Mouse (Mus musculus) lung, embryonic 15.5 days (tissue): Measurements from ENCODE around the gene Prdm10. TPM values are rescaled to one million over a fixed set of nuclear protein-coding genes. Genes with fewer than 3 reads are reported as not detected.

Experiments
- ATAC-seq: fragments of 200-750 bp; cut with Nextera tagmentation; 2 replicates; pipeline ENCODE4 v1.8.0; 2017; ENCODE audit warnings: moderate number of reproducible peaks, borderline replicate concordance; ENCODE audit not compliant: low FRiP score, low TSS enrichment; ENCODE audit errors: extremely low read depth
- H3K27ac ChIP-seq: fragments of 300-500 bp; sonication (generic); 2 replicates; pipeline ENCODE4 v1.5.1; 2015; ENCODE audit warnings: moderate library complexity, mild to moderate bottlenecking, inconsistent platforms
- H3K27me3 ChIP-seq: fragments of 300-500 bp; sonication (generic); 2 replicates; pipeline ENCODE4 v1.6.1; 2015; ENCODE audit warnings: inconsistent platforms
- H3K36me3 ChIP-seq: fragments of 300-500 bp; sonication (generic); 2 replicates; pipeline ENCODE4 v1.6.1; 2015; ENCODE audit warnings: inconsistent platforms
- H3K4me1 ChIP-seq: fragments of 300-500 bp; sonication (generic); 2 replicates; pipeline ENCODE4 v1.6.1; 2015; ENCODE audit warnings: inconsistent platforms
- H3K4me2 ChIP-seq: fragments of 300-500 bp; sonication (generic); 2 replicates; pipeline ENCODE4 v1.6.1; 2015; ENCODE audit warnings: inconsistent platforms, mild to moderate bottlenecking, moderate library complexity
- H3K4me3 ChIP-seq: fragments of 300-500 bp; sonication (generic); 2 replicates; pipeline ENCODE4 v1.5.1; 2015; ENCODE audit warnings: mild to moderate bottlenecking, inconsistent platforms
- H3K9ac ChIP-seq: fragments of 300-500 bp; sonication (generic); 2 replicates; pipeline ENCODE4 v1.6.1; 2015; ENCODE audit warnings: inconsistent platforms
- H3K9me3 ChIP-seq: fragments of 300-500 bp; sonication (generic); 2 replicates; pipeline ENCODE4 v1.6.1; 2016; ENCODE audit warnings: inconsistent platforms
- WGBS: fragments of 180-500 bp; shearing (Covaris S2); methylation state at CpG from one replicate; pipeline ENCODE4 v1.1.7; 2015; 5-methylcytosine and 5-hydroxymethylcytosine counted together
- polyA plus RNA-seq: library from polyadenylated mRNA; unstranded; fragments of >200 nt; fragmentation: Nextera tagmentation; extraction: Ambion mirVana; gene quantifications from 2 replicates; pipeline ENCODE4 v1.2.1, GENCODE M21; 2015

The Prdm10 gene
- polyA plus RNA-seq: 3.9 and 4.6 TPM in 2 replicates

GRCm38 (mm10) chr9:31280366-31281010 is at the start of gene Prdm10:
TSS of gene Prdm10 (plus strand) at chr9:31280538.
- under 1% methylated on average over 45 of the region's 45 CpGs for WGBS
- no peaks in the 10 kb centered on the region for H3K36me3 ChIP-seq
- H3K9me3 ChIP-seq: no peaks in the 10 kb centered on the region
- H3K9ac ChIP-seq: peak within 1 kb of the TSS; percentile 99
- peak within 1 kb of the TSS; percentile 71 for H3K4me2 ChIP-seq
- H3K27ac ChIP-seq: peak within 1 kb of the TSS; percentile 99
- peak; percentile 93 for ATAC-seq
- peaks cover 27% of the 10 kb centered on the region for H3K4me1 ChIP-seq
- H3K27me3 ChIP-seq: no peaks in the 10 kb centered on the region
- peak within 1 kb of the TSS; percentile 78 for H3K4me3 ChIP-seq

GRCm38 (mm10) chr9:31235030-31235429 is 45.3 kb upstream of the Prdm10 start:
- H3K36me3 ChIP-seq: no peaks in the 10 kb centered on the region
- H3K9ac ChIP-seq: no peak overlapping the region
- 7% methylated on average over 4 of the region's 4 CpGs for WGBS
- H3K4me2 ChIP-seq: no peak overlapping the region
- H3K9me3 ChIP-seq: no peaks in the 10 kb centered on the region
- H3K27ac ChIP-seq: peak overlapping the region; percentile 45; the same call in 1 of the 2 replicates
- H3K27me3 ChIP-seq: no peaks in the 10 kb centered on the region
- 0 out of 2 replicates have a peak, but pooled peaks have one; percentile 53 for ATAC-seq
- peaks cover 28% of the 10 kb centered on the region for H3K4me1 ChIP-seq
- H3K4me3 ChIP-seq: no peak overlapping the region

- WGBS: 65% methylated on average over 9 of the region's 9 CpGs
- Histone ChIP-seq H3K9me3 (no peaks in the 10 kb centered on the region), H3K27me3 (no peaks in the 10 kb centered on the region), H3K36me3 (no peaks in the 10 kb centered on the region), H3K4me1 (peaks cover 28% of the 10 kb centered on the region), H3K4me3 (no peak overlapping the region), H3K27ac (peak overlapping the region; percentile 45; the same call in 1 of the 2 replicates), H3K4me2 (no peak overlapping the region), H3K9ac (no peak overlapping the region)
- ATAC-seq: no peak; the same call in 1 of the 2 replicates
Observed at GRCm38 (mm10) chr9:31235489-31235888, 44.8 kb upstream of the Prdm10 start.

GRCm38 (mm10) chr9:31236079-31236478 is 44.3 kb upstream of the Prdm10 start:
- no peaks in the 10 kb centered on the region for H3K9me3 ChIP-seq
- H3K27ac ChIP-seq: 0 out of 2 replicates have a peak overlapping the region, but pooled peaks have one; percentile 45
- H3K4me3 ChIP-seq: no peak overlapping the region
- H3K9ac ChIP-seq: no peak overlapping the region
- no peak for ATAC-seq
- no peaks in the 10 kb centered on the region for H3K27me3 ChIP-seq
- H3K4me2 ChIP-seq: no peak overlapping the region
- H3K4me1 ChIP-seq: peaks cover 31% of the 10 kb centered on the region
- no peaks in the 10 kb centered on the region for H3K36me3 ChIP-seq
- 58% methylated on average over 5 of the region's 5 CpGs for WGBS

GRCm38 (mm10) chr9:31238526-31238925 is 41.8 kb upstream of the Prdm10 start:
- 81% methylated on average over 2 of the region's 2 CpGs for WGBS
- Histone ChIP-seq H3K27ac (no peak overlapping the region), H3K36me3 (no peaks in the 10 kb centered on the region), H3K27me3 (no peaks in the 10 kb centered on the region), H3K9me3 (no peaks in the 10 kb centered on the region), H3K4me1 (peaks cover 24% of the 10 kb centered on the region), H3K4me3 (no peak overlapping the region), H3K9ac (no peak overlapping the region), H3K4me2 (no peak overlapping the region)
- no peak for ATAC-seq

- Histone ChIP-seq H3K9me3 (no peaks in the 10 kb centered on the region), H3K36me3 (no peaks in the 10 kb centered on the region), H3K27me3 (no peaks in the 10 kb centered on the region), H3K9ac (no peak overlapping the region), H3K4me2 (no peak overlapping the region), H3K27ac (no peak overlapping the region), H3K4me1 (peaks cover 22% of the 10 kb centered on the region), H3K4me3 (no peak overlapping the region)
- 82% methylated on average over 2 of the region's 2 CpGs for WGBS
- ATAC-seq: no peak
Observed at GRCm38 (mm10) chr9:31239551-31239950, 40.8 kb upstream of the Prdm10 start.

GRCm38 (mm10) chr9:31240522-31241207 is 39.7 kb upstream of the Prdm10 start:
- no peaks in the 10 kb centered on the region for H3K36me3 ChIP-seq
- H3K27ac ChIP-seq: peak overlapping the region; percentile 73; the same call in 1 of the 2 replicates
- no peaks in the 10 kb centered on the region for H3K9me3 ChIP-seq
- H3K4me3 ChIP-seq: no peak overlapping the region
- no peak overlapping the region for H3K9ac ChIP-seq
- WGBS: 55% methylated on average over 8 of the region's 8 CpGs
- H3K4me1 ChIP-seq: peaks cover 12% of the 10 kb centered on the region
- H3K27me3 ChIP-seq: no peaks in the 10 kb centered on the region
- no peak overlapping the region for H3K4me2 ChIP-seq
- 0 out of 2 replicates have a peak, but pooled peaks have one; percentile 23 for ATAC-seq

GRCm38 (mm10) chr9:31241208-31241699 is 39.1 kb upstream of the Prdm10 start:
- Histone ChIP-seq H3K27me3 (no peaks in the 10 kb centered on the region), H3K36me3 (no peaks in the 10 kb centered on the region), H3K9ac (no peak overlapping the region), H3K4me2 (no peak overlapping the region), H3K9me3 (no peaks in the 10 kb centered on the region), H3K4me1 (peaks cover 6% of the 10 kb centered on the region), H3K27ac (peak overlapping the region; percentile 73; the same call in 1 of the 2 replicates), H3K4me3 (no peak overlapping the region)
- 59% methylated on average over 7 of the region's 7 CpGs for WGBS
- ATAC-seq: no peak

GRCm38 (mm10) chr9:31243306-31243938 is 36.9 kb upstream of the Prdm10 start:
- no peaks in the 10 kb centered on the region for H3K36me3 ChIP-seq
- no peak for ATAC-seq
- no peak overlapping the region for H3K27ac ChIP-seq
- 60% methylated on average over 18 of the region's 18 CpGs for WGBS
- H3K9me3 ChIP-seq: no peaks in the 10 kb centered on the region
- no peaks in the 10 kb centered on the region for H3K27me3 ChIP-seq
- H3K4me2 ChIP-seq: no peak overlapping the region
- H3K9ac ChIP-seq: no peak overlapping the region
- H3K4me3 ChIP-seq: no peak overlapping the region
- H3K4me1 ChIP-seq: peaks cover 12% of the 10 kb centered on the region

GRCm38 (mm10) chr9:31243939-31244333 is 36.4 kb upstream of the Prdm10 start:
- WGBS: 76% methylated on average over 5 of the region's 5 CpGs
- no peak overlapping the region for H3K27ac ChIP-seq
- H3K9ac ChIP-seq: no peak overlapping the region
- no peak overlapping the region for H3K4me2 ChIP-seq
- peaks cover 12% of the 10 kb centered on the region for H3K4me1 ChIP-seq
- no peak for ATAC-seq
- H3K9me3 ChIP-seq: no peaks in the 10 kb centered on the region
- no peak overlapping the region for H3K4me3 ChIP-seq
- H3K36me3 ChIP-seq: no peaks in the 10 kb centered on the region
- H3K27me3 ChIP-seq: no peaks in the 10 kb centered on the region

GRCm38 (mm10) chr9:31245006-31245405 is 35.3 kb upstream of the Prdm10 start:
- Histone ChIP-seq H3K27ac (no peak overlapping the region), H3K9me3 (no peaks in the 10 kb centered on the region), H3K36me3 (no peaks in the 10 kb centered on the region), H3K4me2 (no peak overlapping the region), H3K4me3 (no peak overlapping the region), H3K27me3 (no peaks in the 10 kb centered on the region), H3K9ac (no peak overlapping the region), H3K4me1 (peaks cover 12% of the 10 kb centered on the region)
- no peak for ATAC-seq
- 85% methylated on average over 6 of the region's 6 CpGs for WGBS
